Mouse (Mus musculus) WW6 (cell line): ENCODE measurements around the gene Akt1s1.

ENCODE experiments used
- DNase-seq: peaks from one replicate; pipeline ENCODE4 v3.0.0-alpha.2; 2013; ENCODE audit warnings: low read depth, low spot score

The Akt1s1 gene

DNA sequence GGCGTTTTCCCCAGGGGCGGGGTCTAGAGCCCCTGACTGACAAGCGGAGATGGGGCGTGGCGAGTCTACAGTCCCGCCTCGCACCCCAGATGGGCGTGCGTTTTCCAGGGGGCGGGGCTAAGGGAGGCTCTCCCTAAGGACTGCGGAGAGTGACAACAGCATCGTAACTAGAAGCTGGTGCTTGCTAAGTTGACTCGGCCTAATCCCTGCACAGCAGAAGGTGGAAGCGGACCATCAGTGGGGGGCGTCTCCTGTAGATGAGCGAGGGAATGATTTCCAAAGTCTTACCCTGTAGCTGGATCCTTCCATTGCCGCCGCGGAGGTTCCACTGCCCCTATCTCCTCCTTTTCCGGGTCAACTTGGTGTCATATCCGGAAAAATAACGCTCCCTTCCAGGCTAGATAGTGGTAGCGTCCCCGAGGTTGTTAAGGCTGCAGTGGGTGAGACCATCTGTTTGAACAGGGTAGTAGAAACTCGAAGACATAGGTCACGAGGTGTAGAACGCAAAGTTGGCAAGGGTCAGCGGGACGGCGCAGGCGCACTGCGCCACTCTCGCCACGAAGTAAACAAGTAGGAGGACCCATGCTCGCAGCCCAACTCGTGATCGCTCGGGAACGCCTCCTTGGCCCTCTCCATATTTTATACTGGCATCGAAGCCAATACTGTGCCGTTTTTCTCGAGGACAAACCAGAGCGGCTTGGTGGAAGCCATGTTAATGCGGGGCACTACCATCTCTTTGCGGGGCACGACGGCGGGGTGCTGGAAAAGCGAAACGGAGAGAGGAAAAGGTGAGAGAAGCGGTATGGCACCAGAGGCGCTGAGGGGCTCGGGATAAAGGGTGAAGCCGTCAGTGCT lies at the start of gene Akt1s1, which contains the start of gene Tbc1d17:
Akt1s1 (plus strand) TSS at position 431 of the 855 bp plus-strand sequence.
Tbc1d17 (minus strand) TSS at position 519 of the 855 bp plus-strand sequence.
- peak; percentile 97 for DNase-seq

- no peak for DNase-seq
These were observed 39.9 kb upstream of the Akt1s1 start for GRCm38 (mm10) chr7:44808927-44809326.

DNA sequence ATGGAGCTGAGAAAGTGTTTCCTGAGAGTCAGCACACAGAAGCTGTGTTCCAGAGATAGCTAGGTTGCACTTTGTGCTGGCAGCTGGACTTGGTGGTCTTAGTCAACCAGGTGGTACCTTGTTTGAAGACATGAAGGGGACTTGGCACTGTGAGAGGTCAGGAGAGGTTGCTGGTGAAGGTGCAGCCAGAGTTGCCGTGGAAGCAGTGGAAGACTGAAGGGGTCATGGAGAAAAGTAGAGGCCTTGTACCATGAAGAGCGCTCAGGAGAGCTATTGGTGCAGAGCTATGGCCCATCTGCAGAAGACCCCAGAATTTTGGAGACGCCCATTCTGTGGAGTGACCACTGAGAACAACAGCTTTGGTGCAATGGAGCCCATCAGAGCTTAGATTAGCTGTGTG lies 39.3 kb upstream of the Akt1s1 start:
- DNase-seq = no peak

DNA sequence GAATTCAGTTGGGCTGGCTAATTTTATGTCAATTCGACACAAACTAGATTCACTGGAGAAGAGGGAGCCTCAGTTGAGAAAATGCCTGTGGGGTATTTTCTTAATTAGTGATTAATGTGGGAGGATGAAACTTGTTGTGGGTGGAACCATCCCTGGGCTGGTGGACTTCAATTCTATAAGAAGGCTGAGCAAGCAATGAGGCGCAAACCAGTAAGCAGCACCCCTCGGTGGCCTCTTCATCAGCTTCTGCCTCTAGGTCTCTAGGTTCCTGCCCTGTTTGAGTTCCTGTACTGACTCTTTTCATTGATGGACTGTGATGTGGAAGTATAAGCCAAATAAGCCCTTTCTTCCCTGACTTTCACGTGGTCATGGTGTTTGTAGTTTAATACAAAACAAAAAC lies 38.4 kb upstream of the Akt1s1 start:
- no peak for DNase-seq

GRCm38 (mm10) chr7:44810819-44811557 lies 37.8 kb upstream of the Akt1s1 start:
- no peak for DNase-seq

DNA sequence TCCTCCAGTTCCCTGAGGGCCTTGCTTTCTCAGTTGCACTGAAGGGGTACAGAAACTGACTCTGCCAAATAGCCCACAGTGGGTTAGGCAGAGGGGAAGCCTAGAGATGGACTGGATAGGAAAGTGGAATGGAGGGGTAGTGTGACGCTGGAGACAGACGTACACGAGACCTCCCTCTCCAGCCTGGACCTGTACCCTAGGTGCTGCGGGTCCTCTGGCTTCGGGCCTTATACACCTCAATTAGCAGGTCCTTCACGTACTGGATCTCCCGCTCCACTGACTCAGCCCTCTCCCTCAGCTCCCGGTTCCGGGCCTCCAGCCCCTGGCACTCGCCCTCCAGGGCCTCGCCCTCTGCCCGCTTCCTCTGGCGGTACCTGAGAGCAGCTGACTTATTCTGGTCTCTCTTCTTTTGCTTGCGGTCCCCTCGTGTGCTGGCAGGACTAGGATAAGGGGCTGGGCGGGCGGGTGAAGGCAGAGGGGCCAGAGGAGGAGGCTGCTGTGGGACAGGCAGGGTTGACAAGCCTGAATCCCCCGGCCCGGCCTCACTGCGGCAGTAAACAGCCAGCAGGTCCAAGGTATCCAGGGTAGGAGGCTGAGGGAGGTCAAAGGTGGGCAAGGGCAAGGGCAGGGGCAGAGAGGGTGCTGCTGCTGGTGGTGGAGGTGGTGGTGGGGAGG lies 36.0 kb upstream of the Akt1s1 start:
- DNase-seq = no peak

- DNase-seq = no peak
These were observed 34.8 kb upstream of the Akt1s1 start for GRCm38 (mm10) chr7:44813985-44814384.

- DNase-seq = no peak
These were observed 34.4 kb upstream of the Akt1s1 start for GRCm38 (mm10) chr7:44814423-44814822.

DNA sequence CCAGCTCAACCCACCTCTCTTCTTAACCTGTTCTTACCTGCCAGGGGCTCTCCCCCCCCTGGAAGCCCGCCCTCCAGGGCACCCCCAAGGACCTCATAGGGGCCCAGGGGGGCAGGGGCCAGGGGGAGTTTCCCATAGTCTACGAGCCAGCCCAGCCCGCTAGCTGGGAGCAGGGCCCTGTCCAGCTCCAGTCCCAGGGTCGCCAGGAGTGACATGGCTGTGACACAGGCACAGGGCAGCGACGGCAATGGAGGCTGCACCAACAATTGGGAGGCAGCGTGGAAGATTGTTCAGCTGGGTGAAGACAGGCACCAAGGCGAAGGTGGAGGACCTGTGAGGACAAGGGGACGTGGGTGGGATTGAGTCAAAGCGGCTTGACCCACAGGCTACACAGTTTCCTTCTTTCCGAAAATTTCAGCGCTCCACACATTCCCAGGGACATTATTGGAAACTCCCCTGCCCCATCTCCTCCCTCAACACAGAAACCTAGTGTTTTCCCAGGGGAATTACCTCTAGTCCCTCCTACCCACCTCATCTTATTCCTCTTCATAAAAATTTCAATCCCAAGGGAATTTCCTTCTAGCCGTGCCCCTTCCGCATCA lies 33.7 kb upstream of the Akt1s1 start:
- DNase-seq = no peak

GRCm38 (mm10) chr7:44815721-44816469 lies 32.9 kb upstream of the Akt1s1 start, which contains the start of the genes Nup62 and Il4i1:
Gene Nup62 (plus strand): TSS chr7:44816088.
Gene Il4i1 (plus strand): TSS chr7:44816387.
- DNase-seq = peak; percentile 98

DNA sequence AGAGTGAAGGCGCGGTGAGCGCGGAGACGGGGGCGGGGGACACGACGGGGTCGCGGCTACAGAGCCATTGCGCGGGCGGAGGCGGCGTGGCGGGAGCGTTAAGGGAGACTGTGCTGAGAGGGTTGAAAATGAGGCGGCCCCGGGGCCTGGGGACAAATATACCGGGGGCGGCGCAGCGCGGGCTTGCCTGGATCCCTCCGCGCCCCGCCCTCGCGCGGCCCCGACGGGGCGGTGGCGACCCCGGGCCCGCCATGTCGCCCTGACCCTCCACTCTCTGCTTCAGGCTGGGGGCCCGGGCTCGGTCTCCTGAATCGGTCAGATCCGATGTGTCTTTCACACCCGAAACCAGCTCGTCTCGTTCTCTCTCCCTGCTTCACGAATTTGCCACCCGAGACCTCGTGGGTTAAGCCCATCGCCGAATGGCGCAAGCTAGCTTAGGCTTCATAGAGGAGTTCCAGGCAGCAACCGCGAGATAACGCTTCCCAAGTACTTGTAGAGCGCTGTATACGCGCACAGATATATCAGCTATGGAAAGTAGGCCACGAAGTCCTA lies 32.2 kb upstream of the Akt1s1 start, which contains the start of gene Atf5:
Atf5 (minus strand) TSS at position 189 of the 552 bp plus-strand sequence.
- no peak for DNase-seq

GRCm38 (mm10) chr7:44817441-44817840 lies 31.4 kb upstream of the Akt1s1 start:
- no peak for DNase-seq

DNA sequence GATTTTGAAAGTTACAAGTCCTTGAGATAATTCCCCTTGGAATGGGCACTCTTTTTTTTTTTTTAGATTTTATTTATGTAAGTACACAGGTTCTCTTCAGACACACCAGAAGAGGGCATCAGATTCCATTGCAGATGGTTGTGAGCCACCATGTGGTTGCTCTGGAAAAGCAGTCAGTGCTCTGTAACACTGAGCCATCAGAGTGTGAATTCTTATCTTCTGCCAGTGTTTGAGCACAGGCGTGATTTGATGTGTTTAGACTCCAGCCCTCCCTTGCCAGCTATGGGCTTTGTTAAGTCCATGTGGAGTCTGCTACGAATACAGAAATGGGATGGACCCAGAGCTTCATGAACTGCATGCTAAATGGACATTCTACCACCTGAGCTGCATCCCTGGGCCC lies 30.6 kb upstream of the Akt1s1 start:
- DNase-seq = no peak

DNA sequence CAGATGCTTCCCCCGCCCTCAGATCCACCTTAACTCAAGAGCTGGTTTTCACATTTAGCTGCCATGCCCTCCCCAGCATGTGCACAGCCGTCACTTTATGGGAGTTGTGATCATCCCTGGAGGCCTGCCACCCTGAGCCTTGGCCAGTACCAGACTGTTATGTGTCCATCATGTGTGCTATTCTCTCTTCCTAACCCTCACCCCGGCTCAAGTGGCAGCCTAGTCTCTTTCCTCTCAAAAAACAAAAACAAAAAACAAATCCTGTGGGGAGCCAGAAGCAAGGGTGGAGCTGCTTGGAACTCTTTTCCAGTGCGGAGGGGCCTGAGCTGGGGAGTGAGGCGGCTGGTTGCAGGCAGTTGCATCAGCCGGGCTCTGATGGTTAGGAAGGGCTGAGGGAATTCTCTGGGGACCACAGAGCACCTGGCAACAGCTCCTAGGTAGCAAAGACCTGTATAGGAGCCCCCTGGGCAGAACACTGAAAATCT lies 30.0 kb upstream of the Akt1s1 start:
- no peak for DNase-seq

GRCm38 (mm10) chr7:44819391-44819790 lies 29.4 kb upstream of the Akt1s1 start:
- no peak for DNase-seq

- DNase-seq = no peak
These were observed 28.9 kb upstream of the Akt1s1 start for GRCm38 (mm10) chr7:44819863-44820262.

DNA sequence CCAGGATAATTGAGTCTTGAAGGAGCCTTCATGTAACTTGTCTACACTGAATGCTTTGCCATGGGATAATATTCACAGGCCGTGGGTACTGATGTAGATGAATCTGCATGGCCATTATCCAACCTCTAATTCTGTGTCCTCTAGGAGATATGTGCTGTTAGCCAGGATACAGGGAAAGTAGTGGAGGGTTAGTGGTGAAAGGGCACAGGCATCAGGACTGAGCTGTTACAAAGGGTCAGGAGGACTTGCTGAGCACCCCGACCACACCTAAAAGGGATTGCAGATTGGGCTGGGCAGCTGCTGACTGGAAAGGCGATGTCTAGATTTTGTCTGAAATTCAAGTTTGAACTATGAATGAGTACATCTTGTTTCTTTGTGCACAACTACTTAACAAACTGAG lies 28.3 kb upstream of the Akt1s1 start:
- no peak for DNase-seq

GRCm38 (mm10) chr7:44821666-44822448 lies 26.9 kb upstream of the Akt1s1 start:
- no peak for DNase-seq

- DNase-seq = no peak
These were observed 25.4 kb upstream of the Akt1s1 start for GRCm38 (mm10) chr7:44823409-44823808.

DNA sequence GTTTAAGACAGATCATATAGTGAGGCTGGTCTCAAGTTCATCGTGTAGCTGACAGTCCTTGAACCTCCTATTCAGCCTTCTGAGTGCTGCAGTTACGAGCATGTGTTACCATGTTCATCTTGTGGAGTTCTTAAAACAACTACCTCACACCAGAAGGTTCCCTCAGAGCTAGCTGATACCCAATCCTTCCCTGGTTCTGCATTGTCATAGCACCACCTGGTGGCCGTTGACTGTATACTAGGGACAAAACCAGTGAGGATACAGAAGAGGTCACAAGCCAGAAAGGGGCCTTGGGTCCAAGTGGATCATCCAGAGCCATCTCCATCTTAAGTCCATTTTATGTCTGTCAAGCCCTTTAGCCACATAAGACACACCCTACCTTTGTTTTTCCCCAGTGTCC lies 23.9 kb upstream of the Akt1s1 start:
- DNase-seq = no peak
